Mouse (Mus musculus): ENCODE data around the gene Prrg2.

DNA sequence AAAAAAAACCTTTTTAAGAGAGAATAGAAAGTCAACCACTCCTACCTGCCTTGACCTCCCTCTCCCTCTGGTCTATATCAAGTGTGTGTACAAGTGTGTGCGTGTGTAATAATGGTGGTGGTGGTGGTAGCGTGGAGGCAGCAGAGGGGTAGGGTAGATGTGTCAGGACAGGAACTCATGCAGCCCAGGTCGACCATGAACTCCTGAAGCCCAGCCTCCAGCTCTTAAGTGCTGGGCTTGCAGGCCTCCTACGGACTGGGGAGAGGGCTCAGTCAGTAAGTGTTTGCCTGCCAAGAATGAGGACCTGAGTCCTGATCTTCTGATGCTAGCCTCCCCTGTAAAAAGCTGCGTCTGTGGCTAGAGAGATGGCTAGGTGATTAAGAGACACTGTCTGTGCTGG, 42.5 kb upstream of the Prrg2 start:
- TF ChIP-seq CTCF (IDR thresholded peaks at IDR 0.05; ENCODE audit: low read depth, low read length) = no peak
- no peak for TF ChIP-seq POLR2A (IDR thresholded peaks at IDR 0.05; ENCODE audit: borderline replicate concordance, low read depth, low read length)

All from bone marrow macrophage, adult 2 months (primary cell).